Mouse (Mus musculus): ENCODE measurements at regions not wholly inside any gene's neighbourhood (a gene's known extent, or its start where the extent isn't known, plus 50 kb on each side); places are given as distances from the start of the nearest gene placed in this dataset.

- no peak for TF ChIP-seq CTCF (IDR thresholded peaks at IDR 0.05; ENCODE audit: low read depth)
- no peak for TF ChIP-seq EP300 (IDR thresholded peaks at IDR 0.05; ENCODE audit: low read depth)
Observed at GRCm38 (mm10) chr10:16714526-16714925, 1008.5 kb upstream of the Cited2 start.

All from liver, postnatal 0 days (tissue).